Mouse (Mus musculus) spleen, adult 2 months (tissue): ENCODE measurements around the gene Med17. TPM values are rescaled to one million over a fixed set of nuclear protein-coding genes. Genes with fewer than 3 reads are reported as not detected.
"Not testable (repeated sequence)": the region's sequence is repeated elsewhere in the genome, so short reads cannot be mapped to it uniquely, and the experiment has no call there.

Experiments used
- DNase-seq, 2 experiments: peaks; one replicate each; pipeline versions ENCODE4 v3.0.0 to v3.0.0-alpha.2; 2012 to 2021; ENCODE audit warnings: low spot score in 2 of 2, low read depth in 1 of 2
- H3K27ac ChIP-seq: fragments of 200-500 bp; 2 replicates; pipeline ENCODE4 v1.5.1; 2012; ENCODE audit warnings: low read length, inconsistent platforms; ENCODE audit not compliant: insufficient read depth
- H3K27me3 ChIP-seq: fragments of 200-500 bp; 2 replicates; pipeline ENCODE4 v1.6.1; 2012; ENCODE audit warnings: mild to moderate bottlenecking, moderate library complexity, low read length, inconsistent platforms; ENCODE audit not compliant: control insufficient read depth, insufficient read depth
- H3K36me3 ChIP-seq: fragments of 200-500 bp; 2 replicates; pipeline ENCODE4 v1.6.1; 2012; ENCODE audit warnings: mild to moderate bottlenecking, low read length, inconsistent platforms; ENCODE audit not compliant: control insufficient read depth, insufficient read depth
- H3K4me1 ChIP-seq: fragments of 200-500 bp; 2 replicates; pipeline ENCODE4 v1.6.1; 2011; ENCODE audit warnings: inconsistent platforms; ENCODE audit not compliant: control insufficient read depth, insufficient read depth, insufficient read length
- H3K4me3 ChIP-seq: fragments of 200-500 bp; 2 replicates; pipeline ENCODE4 v1.5.1; 2011; ENCODE audit warnings: mild to moderate bottlenecking, inconsistent platforms; ENCODE audit not compliant: insufficient read depth, insufficient read length; ENCODE audit errors: extremely low read depth
- CTCF ChIP-seq: fragments of 200-500 bp; IDR thresholded peaks from 2 replicates; pipeline ENCODE4 v1.5.1; 2011; ENCODE audit warnings: mild to moderate bottlenecking, inconsistent platforms; ENCODE audit not compliant: insufficient read depth, insufficient read length, insufficient replicate concordance; ENCODE audit errors: extremely low read depth
- POLR2A ChIP-seq: fragments of 200-500 bp; IDR thresholded peaks from 2 replicates; pipeline ENCODE4 v1.6.1; 2011; ENCODE audit warnings: low read depth, low read length, inconsistent platforms
- WGBS: fragments of 180-500 bp; shearing (Covaris S2); methylation state at CpG from one replicate; pipeline ENCODE4 v1.1.7; 2018; 5-methylcytosine and 5-hydroxymethylcytosine counted together
- polyA plus RNA-seq: library from polyadenylated mRNA; depleted of rRNA; stranded (reverse); fragments of >200 nt; gene quantifications from 2 replicates; pipeline ENCODE4 v1.2.3, GENCODE M21; 2012

Gene Med17
- polyA plus RNA-seq, 1 experiment: 21.2 TPM

DNA sequence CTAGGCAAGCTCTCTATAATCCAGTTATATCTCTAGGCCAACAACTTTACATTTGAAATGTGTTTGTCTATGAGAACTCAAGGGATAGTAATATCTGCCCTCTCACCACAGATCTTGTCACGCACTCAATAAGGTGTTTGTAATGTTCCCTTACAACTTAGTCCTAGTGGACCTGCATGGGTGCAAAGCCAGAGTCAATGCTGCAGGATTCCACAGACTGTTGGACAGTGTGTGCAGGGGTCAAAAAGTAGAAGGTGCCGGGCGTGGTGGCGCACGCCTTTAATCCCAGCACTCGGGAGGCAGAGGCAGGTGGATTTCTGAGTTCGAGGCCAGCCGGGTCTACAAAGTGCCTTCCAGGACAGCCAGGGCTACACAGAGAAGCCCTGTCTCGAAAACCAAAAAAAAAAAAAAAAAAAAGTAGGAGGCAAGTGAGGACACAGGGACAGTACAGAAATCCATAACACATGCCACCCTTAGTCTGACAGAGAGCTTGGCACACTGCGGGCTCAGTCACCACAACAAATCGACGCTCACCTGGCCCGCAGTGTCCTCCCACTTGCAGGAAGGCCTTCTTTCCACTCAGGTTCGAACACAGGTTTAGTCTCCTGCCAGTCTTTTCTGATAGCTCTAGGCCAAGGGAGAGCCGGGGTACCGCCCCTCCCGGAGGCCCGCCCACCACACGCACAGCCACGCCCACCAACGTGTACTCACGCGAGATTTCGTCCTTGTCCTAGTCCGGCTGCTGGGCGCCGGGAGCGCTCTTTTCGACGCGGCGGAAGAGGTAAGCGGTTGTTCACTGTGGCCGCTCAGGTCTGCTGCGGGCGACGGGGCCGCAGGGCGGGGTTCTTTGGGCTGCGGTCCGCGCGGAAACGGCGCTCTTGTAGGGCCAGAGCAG is 26.0 kb upstream of the Med17 start, which contains the start of gene Taf1d:
Taf1d (plus strand) TSS at position 712 of the 895 bp plus-strand sequence.
- H3K4me3 ChIP-seq: peak within 1 kb of the TSS; percentile 80
- no peaks in the 10 kb centered on the region for H3K27me3 ChIP-seq
- H3K4me1 ChIP-seq: peaks cover 3% of the 10 kb centered on the region; the same call in 1 of the 2 replicates
- peak within 1 kb of the TSS; percentile 78 for H3K27ac ChIP-seq
- 9% methylated on average over 45 of the region's 45 CpGs for WGBS
- peaks cover 12% of the 10 kb centered on the region for H3K36me3 ChIP-seq
- peak; percentile 82; the same call in 1 of the 2 replicates for TF ChIP-seq POLR2A
- TF ChIP-seq CTCF: no peak
- DNase-seq: peak; percentile 88 to 96

DNA sequence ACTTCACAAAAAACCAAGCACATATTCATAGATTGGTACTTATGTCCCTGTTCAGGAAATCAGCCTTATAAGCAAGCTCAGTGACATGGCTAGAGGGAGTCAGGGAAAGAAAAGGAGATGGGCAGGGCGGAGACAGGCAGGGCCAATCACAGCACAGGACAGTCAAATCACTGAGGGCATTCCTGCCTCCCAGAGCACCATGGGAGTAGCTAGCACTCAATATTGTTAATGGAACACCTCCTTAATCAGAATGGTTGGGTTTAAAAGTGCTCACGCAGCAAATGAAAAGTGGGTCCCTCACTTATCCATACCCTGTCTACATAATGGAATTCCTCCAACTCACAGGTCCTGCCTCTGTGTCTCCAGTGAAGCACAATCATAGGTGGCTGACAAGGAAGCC is 23.1 kb upstream of the Med17 start:
- WGBS: 93% methylated on average over 2 of the region's 2 CpGs
- no peak for DNase-seq
- Histone ChIP-seq H3K36me3 (no peaks in the 10 kb centered on the region; the same call in 1 of the 2 replicates), H3K27ac (no peak overlapping the region), H3K4me3 (no peak overlapping the region), H3K27me3 (no peaks in the 10 kb centered on the region), H3K4me1 (peaks cover 3% of the 10 kb centered on the region; the same call in 1 of the 2 replicates)
- TF ChIP-seq POLR2A: no peak
- TF ChIP-seq CTCF: no peak

DNA sequence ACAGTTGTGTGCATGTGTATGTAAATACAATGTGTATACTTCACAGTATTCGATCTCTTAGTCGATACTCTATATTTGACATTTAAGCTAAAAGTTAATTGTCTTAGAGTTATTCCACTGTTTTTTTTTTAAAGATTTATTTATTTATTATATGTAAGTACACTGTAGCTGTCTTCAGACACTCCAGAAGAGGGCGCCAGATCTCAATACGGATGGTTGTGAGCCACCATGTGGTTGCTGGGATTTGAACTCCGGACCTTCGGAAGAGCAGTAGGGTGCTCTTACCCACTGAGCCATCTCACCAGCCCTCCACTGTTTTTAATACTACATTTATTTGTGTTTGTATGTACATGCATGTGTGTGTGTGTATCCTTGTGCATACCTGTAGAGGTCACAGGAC is 22.3 kb upstream of the Med17 start:
- H3K27me3 ChIP-seq, H3K27ac ChIP-seq, H3K36me3 ChIP-seq, H3K4me3 ChIP-seq, H3K4me1 ChIP-seq, DNase-seq: not testable (repeated sequence)
- 83% methylated on average over 6 of the region's 6 CpGs for WGBS

DNA sequence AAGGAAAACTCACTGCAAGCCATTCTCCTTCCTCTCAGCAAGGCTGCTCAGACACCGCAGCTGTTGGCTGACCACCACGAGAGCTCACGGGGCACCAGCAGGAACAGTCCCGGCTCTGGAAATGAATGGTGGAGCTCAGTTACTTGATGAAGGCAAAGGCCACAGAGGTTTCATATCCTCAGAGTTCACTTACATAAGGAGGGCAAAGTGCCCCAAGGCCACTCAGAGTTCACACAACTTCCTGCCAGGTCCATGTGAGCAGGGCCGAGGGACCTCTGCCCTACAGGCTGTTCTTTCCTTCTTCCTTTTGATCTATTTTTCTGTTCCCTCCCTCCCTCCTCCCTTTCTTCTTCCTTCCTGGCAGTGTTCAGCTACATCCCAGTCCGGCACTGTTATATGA is 21.7 kb upstream of the Med17 start:
- peaks cover 2% of the 10 kb centered on the region; the same call in 1 of the 2 replicates for H3K36me3 ChIP-seq
- TF ChIP-seq POLR2A (no peak), CTCF (no peak)
- H3K27me3 ChIP-seq: no peaks in the 10 kb centered on the region
- no peak for DNase-seq
- WGBS: 24% methylated on average over 6 of the region's 6 CpGs
- no peak overlapping the region for H3K4me3 ChIP-seq
- H3K27ac ChIP-seq: no peak overlapping the region
- no peaks in the 10 kb centered on the region for H3K4me1 ChIP-seq

DNA sequence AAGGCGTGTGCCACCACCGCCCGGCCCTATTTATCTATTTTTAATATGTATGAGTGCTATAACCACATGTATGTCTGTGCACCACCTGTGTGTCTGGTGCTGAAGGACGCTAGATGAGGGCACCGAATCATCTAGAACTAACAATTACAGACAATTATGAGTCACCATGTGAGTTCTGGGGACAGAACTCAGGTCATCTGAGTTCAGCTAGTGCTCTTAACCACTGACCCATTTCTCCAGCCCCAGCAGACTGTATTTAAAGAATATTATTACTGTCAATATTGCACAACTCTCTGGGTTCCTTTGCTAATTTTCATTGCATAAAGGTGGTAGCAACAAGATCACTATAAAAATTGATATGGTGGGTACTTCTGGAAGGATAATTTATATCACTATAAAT is 20.3 kb upstream of the Med17 start:
- TF ChIP-seq CTCF (no peak), POLR2A (no peak)
- DNase-seq: no peak
- Histone ChIP-seq H3K27me3 (no peaks in the 10 kb centered on the region), H3K4me3 (no peak overlapping the region), H3K27ac (no peak overlapping the region), H3K36me3 (peaks cover 2% of the 10 kb centered on the region), H3K4me1 (no peaks in the 10 kb centered on the region)
- 87% methylated on average over 5 of the region's 5 CpGs for WGBS

DNA sequence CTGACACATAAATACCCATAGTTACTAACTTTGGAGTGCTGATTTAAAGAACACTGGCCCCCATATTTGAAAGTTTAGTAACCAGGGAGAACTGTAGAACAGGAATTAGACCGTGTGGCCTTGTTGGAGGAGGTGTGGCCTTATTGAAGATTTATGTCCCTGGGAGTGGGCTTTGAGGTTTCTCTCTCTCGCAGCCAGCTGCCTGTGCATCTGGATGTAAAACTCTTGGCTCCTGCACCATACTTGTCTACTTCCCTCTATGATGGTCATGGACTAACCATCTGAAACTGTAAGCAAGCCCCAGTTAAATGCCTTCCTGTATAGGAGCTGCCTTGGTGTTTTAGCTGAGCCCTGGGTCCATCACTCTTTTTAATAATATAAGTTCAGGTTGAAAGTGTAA is 18.7 kb upstream of the Med17 start:
- H3K27me3 ChIP-seq: no peaks in the 10 kb centered on the region
- WGBS: 28% methylated on average over 2 of the region's 2 CpGs
- peaks cover 2% of the 10 kb centered on the region for H3K36me3 ChIP-seq
- H3K4me3 ChIP-seq: no peak overlapping the region
- H3K4me1 ChIP-seq: no peaks in the 10 kb centered on the region
- no peak for DNase-seq
- H3K27ac ChIP-seq: no peak overlapping the region
- TF ChIP-seq CTCF (no peak), POLR2A (no peak)

DNA sequence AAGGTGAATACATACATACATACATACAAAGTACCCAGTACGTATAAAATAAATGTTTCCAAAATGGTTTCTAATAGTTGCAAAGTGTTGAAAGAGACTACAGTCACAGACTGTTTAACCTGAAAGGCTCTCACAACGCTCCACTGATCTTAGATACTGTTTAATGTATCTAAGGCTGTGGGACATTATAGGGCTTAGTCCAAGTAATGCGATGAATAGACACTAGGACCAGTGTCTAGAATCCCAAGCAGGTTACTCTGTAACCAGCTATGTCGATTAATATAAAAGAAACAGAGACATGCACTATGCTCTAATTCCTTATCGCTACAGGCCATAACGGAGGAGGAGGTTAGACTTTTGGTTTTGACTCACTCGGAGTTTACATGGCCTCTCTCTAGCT is 17.4 kb upstream of the Med17 start:
- Histone ChIP-seq H3K4me1 (no peaks in the 10 kb centered on the region), H3K36me3 (peaks cover 2% of the 10 kb centered on the region), H3K27me3 (no peaks in the 10 kb centered on the region), H3K4me3 (no peak overlapping the region), H3K27ac (no peak overlapping the region)
- WGBS: 91% methylated on average over 7 of the region's 7 CpGs
- DNase-seq: no peak
- no peak for TF ChIP-seq CTCF
- TF ChIP-seq POLR2A: no peak
